Mouse (Mus musculus) CH12.LX (cell line): ENCODE data around the gene Cnpy2. TPM values are rescaled to one million over a fixed set of nuclear protein-coding genes. Genes with fewer than 3 reads are reported as not detected.
A peak's percentile ranks its signal among the peaks of the same experiment; 100 is the strongest.

Experiments
- DNase-seq: peaks from one replicate; pipeline ENCODE4 v3.0.0-alpha.2; 2013; ENCODE audit errors: extremely low read depth
- H3K27ac ChIP-seq: 2 replicates; pipeline ENCODE4 v1.5.1; 2012; ENCODE audit warnings: low read depth, mild to moderate bottlenecking, control low read depth, moderate library complexity; ENCODE audit not compliant: insufficient read depth
- H3K27me3 ChIP-seq: replicated peaks from 2 replicates; pipeline ENCODE3; 2012; ENCODE audit warnings: inconsistent platforms
- H3K36me3 ChIP-seq, 2 experiments: replicated peaks in 1 of 2; 2 replicates each; pipeline versions ENCODE3 to v1.6.1; 2012; ENCODE audit warnings: inconsistent platforms in 1 of 2, low read length in 1 of 2, mild to moderate bottlenecking in 1 of 2, mixed read lengths in 1 of 2, moderate library complexity in 1 of 2; ENCODE audit not compliant: control insufficient read depth in 1 of 2, insufficient read depth in 1 of 2
- H3K4me1 ChIP-seq, 2 experiments: 2 replicates each; pipeline ENCODE4 v1.6.1; 2012; ENCODE audit warnings: inconsistent platforms in 1 of 2, moderate library complexity in 1 of 2; ENCODE audit not compliant: insufficient read depth in 2 of 2, control insufficient read depth in 1 of 2
- H3K4me2 ChIP-seq: 2 replicates; pipeline ENCODE4 v1.6.1; 2012; ENCODE audit warnings: low read depth, mild to moderate bottlenecking, control low read depth; ENCODE audit not compliant: poor library complexity, insufficient read depth, severe bottlenecking
- H3K4me3 ChIP-seq, 3 experiments: fragments of 150-350 bp in 1 of 3; sonication (generic) in 1 of 3; replicated peaks in 1 of 3; 2 replicates each; pipeline versions ENCODE3 to v1.5.1; 2011 to 2012; ENCODE audit warnings: low read depth in 2 of 3, low read length in 2 of 3, mild to moderate bottlenecking in 2 of 3, moderate library complexity in 2 of 3, control low read depth in 1 of 3, improper control_type of control experiment in 1 of 3, inconsistent platforms in 1 of 3, mixed read lengths in 1 of 3; ENCODE audit not compliant: poor library complexity in 1 of 3
- H3K79me2 ChIP-seq: replicated peaks from 2 replicates; pipeline ENCODE4 v1.6.1; 2012; ENCODE audit warnings: mild to moderate bottlenecking, moderate library complexity; ENCODE audit not compliant: control insufficient read depth, poor library complexity, insufficient read depth, severe bottlenecking; ENCODE audit errors: extremely low read depth
- H3K9ac ChIP-seq: 2 replicates; pipeline ENCODE4 v1.6.1; 2012; ENCODE audit warnings: low read depth, mild to moderate bottlenecking, control low read depth, moderate library complexity; ENCODE audit not compliant: insufficient read depth
- H3K9me3 ChIP-seq: replicated peaks from 2 replicates; pipeline ENCODE3; 2012; ENCODE audit warnings: low read length, inconsistent platforms, mixed read lengths
- BHLHE40 ChIP-seq: IDR thresholded peaks from 2 replicates; pipeline ENCODE4 v1.6.1; 2011; ENCODE audit warnings: mild to moderate bottlenecking, low read depth, low read length, improper control_type of control experiment
- CHD2 ChIP-seq: IDR thresholded peaks from 2 replicates; pipeline ENCODE4 v1.6.1; 2011; ENCODE audit warnings: low read length, improper control_type of control experiment
- CTCF ChIP-seq, 2 experiments: IDR thresholded peaks in 1 of 2; conservative IDR thresholded peaks in 1 of 2; 2 replicates each; pipeline ENCODE4 v1.5.1; 2011 to 2012; ENCODE audit warnings: low read depth in 2 of 2, low read length in 2 of 2, improper control_type of control experiment in 1 of 2, inconsistent platforms in 1 of 2, mild to moderate bottlenecking in 1 of 2, moderate library complexity in 1 of 2
- E2F4 ChIP-seq: IDR thresholded peaks from 2 replicates; pipeline ENCODE4 v1.6.1; 2011; ENCODE audit warnings: low read depth, low read length, improper control_type of control experiment; ENCODE audit not compliant: insufficient replicate concordance
- EP300 ChIP-seq: IDR thresholded peaks from 2 replicates; pipeline ENCODE4 v1.6.1; 2011; ENCODE audit warnings: low read length, improper control_type of control experiment
- ETS1 ChIP-seq: conservative IDR thresholded peaks from 2 replicates; pipeline ENCODE4 v1.6.1; 2012; ENCODE audit warnings: low read depth, mild to moderate bottlenecking, inconsistent platforms, low read length, improper control_type of control experiment, moderate library complexity
- GABPA ChIP-seq: IDR thresholded peaks from 2 replicates; pipeline ENCODE4 v1.6.1; 2012; ENCODE audit warnings: low read depth, low read length, improper control_type of control experiment, inconsistent platforms; ENCODE audit not compliant: insufficient replicate concordance
- IRF4 ChIP-seq: IDR thresholded peaks from 2 replicates; pipeline ENCODE4 v1.6.1; 2014; ENCODE audit warnings: low read depth, mild to moderate bottlenecking, inconsistent platforms, low read length, improper control_type of control experiment
- JUN ChIP-seq: IDR thresholded peaks from 2 replicates; pipeline ENCODE4 v1.6.1; 2011; ENCODE audit warnings: low read depth, mild to moderate bottlenecking, low read length, improper control_type of control experiment, moderate library complexity; ENCODE audit not compliant: insufficient read depth
- JUND ChIP-seq: conservative IDR thresholded peaks from 2 replicates; pipeline ENCODE4 v1.6.1; 2011; ENCODE audit warnings: low read depth, low read length, improper control_type of control experiment
- MAZ ChIP-seq: IDR thresholded peaks from 2 replicates; pipeline ENCODE4 v1.6.1; 2012; ENCODE audit warnings: low read depth, mild to moderate bottlenecking, inconsistent platforms, low read length, improper control_type of control experiment, moderate library complexity
- MXI1 ChIP-seq: IDR thresholded peaks from 2 replicates; pipeline ENCODE4 v1.6.1; 2011; ENCODE audit warnings: mild to moderate bottlenecking, low read depth, low read length, improper control_type of control experiment
- NELFE ChIP-seq: IDR thresholded peaks from 2 replicates; pipeline ENCODE4 v1.6.1; 2011; ENCODE audit warnings: low read depth, low read length, improper control_type of control experiment
- NRF1 ChIP-seq: IDR thresholded peaks from 2 replicates; pipeline ENCODE4 v1.6.1; 2014; ENCODE audit warnings: low read depth, mild to moderate bottlenecking, inconsistent platforms, low read length, improper control_type of control experiment, moderate library complexity
- POLR2AphosphoS2 ChIP-seq: IDR thresholded peaks from 2 replicates; pipeline ENCODE4 v1.6.1; 2011; ENCODE audit warnings: low read depth, low read length, improper control_type of control experiment
- RAD21 ChIP-seq: IDR thresholded peaks from 2 replicates; pipeline ENCODE4 v1.6.1; 2011; ENCODE audit warnings: low read depth, mild to moderate bottlenecking, low read length, improper control_type of control experiment, moderate library complexity
- RCOR1 ChIP-seq: conservative IDR thresholded peaks from 2 replicates; pipeline ENCODE4 v1.6.1; 2012; ENCODE audit warnings: low read depth, mild to moderate bottlenecking, inconsistent platforms, low read length, improper control_type of control experiment
- TBP ChIP-seq: conservative IDR thresholded peaks from 2 replicates; pipeline ENCODE4 v1.6.1; 2011; ENCODE audit warnings: low read depth, low read length, improper control_type of control experiment
- TCF12 ChIP-seq: IDR thresholded peaks from 2 replicates; pipeline ENCODE4 v1.6.1; 2014; ENCODE audit warnings: low read depth, mild to moderate bottlenecking, inconsistent platforms, low read length, improper control_type of control experiment
- UBTF ChIP-seq: IDR thresholded peaks from 2 replicates; pipeline ENCODE4 v1.6.1; 2012; ENCODE audit warnings: low read depth, mild to moderate bottlenecking, inconsistent platforms, low read length, improper control_type of control experiment, moderate library complexity
- ZC3H11A ChIP-seq: IDR thresholded peaks from 2 replicates; pipeline ENCODE4 v1.6.1; 2012; ENCODE audit warnings: low read depth, mild to moderate bottlenecking, inconsistent platforms, low read length, improper control_type of control experiment
- dilution Hi-C: fragments of 300-500 bp; cut with MboI; formaldehyde crosslinking; loops from 2 replicates; pipeline ENCODE4 v1.14.3; 2020; ENCODE audit warnings: low sequenced_read_pairs; ENCODE audit not compliant: extremely low pct_unique_long_range_greater_than_20kb, extremely low pct_ligation_motif_present
- in situ Hi-C: fragments of 300-500 bp; cut with MboI; formaldehyde crosslinking; loops from 3 replicates; pipeline ENCODE4 v1.14.3; 2019; ENCODE audit warnings: low sequenced_read_pairs, low pct_ligation_motif_present, low pct_unique_long_range_greater_than_20kb, mixed read lengths
- polyA plus RNA-seq: library from polyadenylated mRNA; unstranded; fragments of >175 nt; gene quantifications from 2 replicates; pipeline ENCODE4 v1.2.1, GENCODE M21; 2012; ENCODE audit warnings: low read depth; ENCODE audit not compliant: insufficient read length
- total RNA-seq, 2 experiments: library from RNA; depleted of rRNA; stranded (reverse); fragments of 300-350 nt in 1 of 2; fragments of >200 nt in 1 of 2; gene quantifications; 2 replicates each; pipeline ENCODE4 v1.2.3; 2012 to 2014

The Cnpy2 gene
- total and polyA plus RNA-seq, 3 experiments: 64.9 to 111 (median 98.9) TPM

- H3K4me1 ChIP-seq: peaks cover 3 to 22% of the 10 kb centered on the region in 2 experiments; a peak in 3 of 4 replicates
- H3K4me2 ChIP-seq: peak overlapping the region; percentile 37
- no peak for TF ChIP-seq BHLHE40
- peak; percentile 84; the same call in 1 of the 2 replicates for TF ChIP-seq TBP
- no peak for TF ChIP-seq NELFE
- TF ChIP-seq MAZ: no peak
- TF ChIP-seq JUND: no peak
- no peak for DNase-seq
- H3K27me3 ChIP-seq: no peaks in the 10 kb centered on the region
- peak overlapping the region; percentile 99 for H3K27ac ChIP-seq
- dilution Hi-C loops: no loop called here
- peak overlapping the region; percentile 49 to 93 (median 68) for H3K4me3 ChIP-seq
- H3K9me3 ChIP-seq: no peaks in the 10 kb centered on the region
- H3K36me3 ChIP-seq: peaks cover 8 to 21% of the 10 kb centered on the region in 2 experiments
- in situ Hi-C loops: no loop called here
- no peaks in the 10 kb centered on the region for H3K79me2 ChIP-seq
- H3K9ac ChIP-seq: peak overlapping the region; percentile 77
Measured at GRCm38 (mm10) chr10:128369218-128369543, 46.9 kb downstream of the Cnpy2 start.

- H3K79me2 ChIP-seq: no peaks in the 10 kb centered on the region
- peak overlapping the region; percentile 77 for H3K9ac ChIP-seq
- dilution Hi-C loops: no loop called here
- H3K36me3 ChIP-seq: peaks cover 6 to 17% of the 10 kb centered on the region in 2 experiments
- H3K4me2 ChIP-seq: peak overlapping the region; percentile 37
- H3K27ac ChIP-seq: peak overlapping the region; percentile 99; the same call in 1 of the 2 replicates
- no peaks in the 10 kb centered on the region for H3K27me3 ChIP-seq
- TF ChIP-seq GABPA (no peak), MXI1 (no peak), CTCF (conservative IDR thresholded peaks at IDR 0.05 in 1 of 2, IDR thresholded peaks at IDR 0.05 in 1 of 2; ENCODE audit: low read depth in 2 of 2, low read length in 2 of 2) (no peak), TCF12 (no peak), IRF4 (no peak), E2F4 (no peak), RCOR1 (no peak), NRF1 (no peak), EP300 (no peak), POLR2AphosphoS2 (no peak), JUND (no peak), RAD21 (no peak), UBTF (no peak), JUN (no peak), ZC3H11A (no peak), MAZ (no peak), ETS1 (no peak), CHD2 (no peak)
- peak overlapping the region in 2 of 3 experiments; percentile 49 to 68 for H3K4me3 ChIP-seq
- DNase-seq: no peak
- no peaks in the 10 kb centered on the region for H3K9me3 ChIP-seq
- in situ Hi-C loops: no loop called here
- H3K4me1 ChIP-seq: peaks cover 3 to 22% of the 10 kb centered on the region in 2 experiments; a peak in 3 of 4 replicates
Measured at GRCm38 (mm10) chr10:128369599-128369998, 47.3 kb downstream of the Cnpy2 start.
